Mouse (Mus musculus) kidney, embryonic 14.5 days (tissue): ENCODE measurements around the gene Gm11555. TPM values are rescaled to one million over a fixed set of nuclear protein-coding genes. Genes with fewer than 3 reads are reported as not detected.
"Not testable (repeated sequence)": the region's sequence is repeated elsewhere in the genome, so short reads cannot be mapped to it uniquely, and the experiment has no call there.

Experiments
- ATAC-seq: fragments of 200-750 bp; cut with Nextera tagmentation; 2 replicates; pipeline ENCODE4 v1.8.0; 2017; ENCODE audit warnings: moderate number of reproducible peaks, mild to moderate bottlenecking, moderate TSS enrichment, moderate library complexity; ENCODE audit not compliant: low FRiP score, low TSS enrichment
- H3K27ac ChIP-seq: fragments of 300-500 bp; sonication (generic); 2 replicates; pipeline ENCODE4 v1.5.1; 2014; ENCODE audit warnings: low read depth, mild to moderate bottlenecking, low read length, moderate library complexity, mixed read lengths
- H3K27me3 ChIP-seq: fragments of 300-500 bp; sonication (generic); 2 replicates; pipeline ENCODE4 v1.6.1; 2014; ENCODE audit warnings: mild to moderate bottlenecking, low read length; ENCODE audit not compliant: control insufficient read depth, insufficient read depth
- H3K36me3 ChIP-seq: fragments of 300-500 bp; sonication (generic); 2 replicates; pipeline ENCODE4 v1.6.1; 2014; ENCODE audit warnings: low read length, mixed read lengths; ENCODE audit not compliant: control insufficient read depth, insufficient read depth
- H3K4me1 ChIP-seq: fragments of 300-500 bp; sonication (generic); 2 replicates; pipeline ENCODE4 v1.6.1; 2014; ENCODE audit warnings: low read length, mixed read lengths; ENCODE audit not compliant: control insufficient read depth, insufficient read depth
- H3K4me2 ChIP-seq: fragments of 300-500 bp; sonication (generic); replicated peaks from 2 replicates; pipeline ENCODE4 v1.6.1; 2014; ENCODE audit warnings: low read depth, mild to moderate bottlenecking, low read length
- H3K4me3 ChIP-seq: fragments of 300-500 bp; sonication (generic); 2 replicates; pipeline ENCODE4 v1.5.1; 2014; ENCODE audit warnings: mild to moderate bottlenecking, low read length
- H3K9ac ChIP-seq: fragments of 300-500 bp; sonication (generic); 2 replicates; pipeline ENCODE4 v1.6.1; 2014; ENCODE audit warnings: low read depth, mild to moderate bottlenecking, low read length, moderate library complexity
- H3K9me3 ChIP-seq: fragments of 300-500 bp; sonication (generic); 2 replicates; pipeline ENCODE4 v1.6.1; 2016; ENCODE audit warnings: low read length; ENCODE audit not compliant: control insufficient read depth
- WGBS: fragments of 180-500 bp; shearing (Covaris S2); extraction: QIAGEN DNeasy Blood & Tissue Kit; methylation state at CpG from one replicate; pipeline ENCODE4 v1.1.7; 2014; 5-methylcytosine and 5-hydroxymethylcytosine counted together
- polyA plus RNA-seq: library from polyadenylated mRNA; unstranded; fragments of >200 nt; fragmentation: Nextera tagmentation; extraction: Ambion mirVana; gene quantifications from 2 replicates; pipeline ENCODE4 v1.2.1, GENCODE M21; 2014

Gm11555 gene
- not detected in 2 replicates for polyA plus RNA-seq

DNA sequence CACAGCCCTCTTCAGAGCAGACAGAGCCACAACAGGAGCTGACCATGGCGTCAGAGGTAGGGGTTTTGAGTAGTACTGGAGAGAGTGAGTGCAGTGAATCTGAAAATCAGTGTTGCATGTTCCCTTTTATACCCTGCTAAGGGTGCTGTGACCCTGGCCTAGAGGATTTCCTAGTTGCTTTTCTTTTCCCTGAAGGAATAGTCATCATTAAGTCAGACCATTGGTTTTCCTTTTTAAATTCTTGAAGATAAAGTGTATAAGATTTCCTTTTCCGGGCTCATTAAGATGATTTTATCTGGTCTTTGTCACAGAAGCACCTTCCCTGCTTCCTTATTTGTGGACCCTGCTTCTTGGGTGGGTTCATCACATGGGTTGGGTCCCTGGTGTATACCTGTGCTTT lies at the start of gene Gm11555:
Gene Gm11555 (minus strand): TSS at position 101 of the 400 bp plus-strand sequence.
- H3K9ac ChIP-seq: no peak within 1 kb of the TSS
- H3K27me3 ChIP-seq: no peaks in the 10 kb centered on the region
- no peaks in the 10 kb centered on the region for H3K9me3 ChIP-seq
- no peak for ATAC-seq
- no peak within 1 kb of the TSS for H3K4me3 ChIP-seq
- H3K4me1 ChIP-seq: no peaks in the 10 kb centered on the region
- no peak within 1 kb of the TSS for H3K4me2 ChIP-seq
- no peaks in the 10 kb centered on the region for H3K36me3 ChIP-seq
- no peak within 1 kb of the TSS for H3K27ac ChIP-seq
- WGBS: 90% methylated on average over 2 of the region's 2 CpGs

DNA sequence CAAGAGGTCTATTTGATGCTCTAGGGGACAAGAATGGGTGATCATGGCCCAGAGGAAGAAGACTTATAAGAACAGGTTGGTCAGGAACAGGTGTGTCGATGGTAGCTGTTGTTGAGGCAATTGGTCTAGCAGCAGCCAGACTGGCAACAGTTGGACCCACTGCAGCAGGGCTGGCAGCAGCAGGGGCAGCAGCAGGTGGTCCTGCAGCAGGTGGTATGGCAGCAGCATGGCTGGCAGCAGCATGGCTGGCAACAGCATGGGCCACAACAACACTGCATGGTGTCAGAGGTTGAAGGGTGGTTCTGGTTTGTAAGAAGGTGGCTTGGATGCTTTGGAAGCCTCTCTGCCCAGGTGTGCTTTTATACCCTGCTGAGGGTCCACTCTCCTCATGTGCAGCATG lies 40.4 kb upstream of the Gm11555 start, which contains the start of gene Gm14190:
Gene Gm14190 (minus strand): TSS at position 278 of the 400 bp plus-strand sequence.
- Histone ChIP-seq H3K36me3 (no peaks in the 10 kb centered on the region), H3K4me2 (no peak within 1 kb of the TSS), H3K4me3 (no peak within 1 kb of the TSS), H3K9me3 (no peaks in the 10 kb centered on the region), H3K4me1 (no peaks in the 10 kb centered on the region), H3K27me3 (no peaks in the 10 kb centered on the region), H3K27ac (no peak within 1 kb of the TSS), H3K9ac (no peak within 1 kb of the TSS)
- WGBS: 90% methylated on average over 1 of the region's 1 CpGs
- no peak for ATAC-seq

DNA sequence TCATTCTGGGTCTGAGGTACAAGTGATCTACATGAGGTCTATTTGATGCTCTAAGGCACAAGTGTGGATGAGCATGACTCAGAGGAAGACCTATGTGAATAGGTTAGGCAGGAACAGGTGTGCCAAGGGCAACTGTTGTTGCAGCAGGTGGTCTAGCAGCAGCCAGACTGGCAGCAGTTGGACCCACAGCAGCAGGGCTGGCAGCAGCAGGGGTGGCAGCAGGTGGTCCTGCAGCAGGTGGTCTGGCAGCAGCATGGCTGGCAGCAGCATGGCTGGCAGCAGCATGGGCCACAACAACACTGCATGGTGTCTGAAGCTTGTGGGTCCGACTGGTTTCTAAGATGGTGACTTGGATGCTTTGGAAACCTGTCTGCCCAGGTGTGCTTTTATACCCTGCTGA lies 35.2 kb upstream of the Gm11555 start:
- not testable (repeated sequence) for H3K4me2 ChIP-seq, ATAC-seq, H3K9me3 ChIP-seq, H3K27me3 ChIP-seq, H3K4me1 ChIP-seq, H3K4me3 ChIP-seq, H3K27ac ChIP-seq, H3K36me3 ChIP-seq, H3K9ac ChIP-seq
- WGBS: 76% methylated on average over 1 of the region's 1 CpGs

DNA sequence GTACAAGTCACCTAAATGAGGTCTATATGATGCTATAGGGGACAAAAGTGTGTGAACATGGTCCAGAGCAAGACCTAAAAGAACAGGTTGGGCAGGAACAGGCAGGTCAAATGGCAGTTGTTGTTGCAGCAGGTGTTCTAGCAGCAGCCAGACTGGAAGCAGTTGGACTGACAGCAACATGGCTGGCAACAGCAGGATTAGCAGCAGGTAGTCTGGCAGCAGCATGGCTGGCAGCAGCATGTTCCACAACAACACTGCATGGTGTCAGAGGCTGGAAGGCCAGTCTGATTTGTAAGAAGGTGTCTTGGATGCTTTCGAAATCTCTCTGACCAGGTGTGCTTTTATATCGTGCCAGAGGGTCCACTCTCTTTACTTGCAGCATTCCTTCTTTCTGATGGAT lies 33.4 kb upstream of the Gm11555 start:
- H3K27ac ChIP-seq: no peak overlapping the region
- no peaks in the 10 kb centered on the region for H3K9me3 ChIP-seq
- 89% methylated on average over 2 of the region's 2 CpGs for WGBS

DNA sequence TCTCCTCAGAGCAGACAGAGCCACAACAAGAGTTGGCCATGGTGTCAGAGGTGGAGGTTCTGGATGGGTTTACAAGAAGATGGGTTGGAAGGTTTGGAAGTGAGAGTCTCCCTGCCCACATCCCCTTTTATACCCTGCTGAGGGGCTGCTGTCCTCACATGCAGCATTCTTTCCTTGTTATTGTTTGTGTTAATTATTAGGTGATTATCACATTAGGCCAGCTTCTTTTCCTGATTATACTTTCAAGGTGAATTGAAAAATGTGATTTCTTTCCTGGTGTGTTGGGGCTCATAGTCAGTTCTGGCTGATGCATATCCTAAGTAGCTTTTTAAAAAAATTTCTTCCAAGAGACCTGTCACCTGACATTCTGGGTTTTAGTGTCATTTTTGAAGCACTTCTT lies 15.8 kb upstream of the Gm11555 start, which contains the start of gene Krtap4-6:
Gene Krtap4-6 (minus strand): TSS at position 101 of the 400 bp plus-strand sequence.
- no peak for ATAC-seq
- Histone ChIP-seq H3K4me3 (no peak within 1 kb of the TSS), H3K27ac (no peak within 1 kb of the TSS), H3K27me3 (no peaks in the 10 kb centered on the region), H3K36me3 (no peaks in the 10 kb centered on the region), H3K9me3 (no peaks in the 10 kb centered on the region; the same call in 1 of the 2 replicates), H3K4me1 (no peaks in the 10 kb centered on the region), H3K9ac (no peak within 1 kb of the TSS), H3K4me2 (no peak within 1 kb of the TSS)

More for the DNA sequence above, 33.4 kb upstream of the Gm11555 start:
- Histone ChIP-seq H3K27me3 (no peaks in the 10 kb centered on the region), H3K4me2 (no peak overlapping the region), H3K36me3 (no peaks in the 10 kb centered on the region), H3K4me3 (no peak overlapping the region), H3K4me1 (no peaks in the 10 kb centered on the region), H3K9ac (no peak overlapping the region)
- no peak for ATAC-seq

DNA sequence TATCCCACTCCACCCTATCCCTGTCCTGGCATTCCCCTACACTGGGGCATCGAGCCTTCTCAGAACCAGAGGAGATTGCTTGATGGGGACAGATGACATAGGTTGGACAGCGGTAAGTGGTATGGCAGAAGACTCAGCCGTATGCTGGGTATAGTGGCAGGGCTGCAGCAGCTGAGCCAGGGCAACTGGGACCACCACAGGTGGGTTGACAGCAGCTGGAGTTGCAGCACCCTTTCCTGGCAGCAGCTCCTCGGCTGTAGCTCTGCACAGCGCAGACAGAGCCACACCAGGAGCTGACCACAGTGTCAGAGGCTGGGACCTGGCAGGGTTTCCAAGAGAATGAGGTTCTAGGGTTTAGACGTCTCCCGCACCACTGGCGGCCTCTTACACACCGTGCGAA lies 12.8 kb upstream of the Gm11555 start:
- H3K9ac ChIP-seq: no peak overlapping the region
- no peak overlapping the region for H3K4me2 ChIP-seq
- H3K4me3 ChIP-seq: no peak overlapping the region
- H3K9me3 ChIP-seq: no peaks in the 10 kb centered on the region; the same call in 1 of the 2 replicates
- no peaks in the 10 kb centered on the region for H3K27me3 ChIP-seq
- no peak overlapping the region for H3K27ac ChIP-seq
- H3K4me1 ChIP-seq: no peaks in the 10 kb centered on the region
- WGBS: 81% methylated on average over 10 of the region's 10 CpGs
- no peak for ATAC-seq
- no peaks in the 10 kb centered on the region for H3K36me3 ChIP-seq

DNA sequence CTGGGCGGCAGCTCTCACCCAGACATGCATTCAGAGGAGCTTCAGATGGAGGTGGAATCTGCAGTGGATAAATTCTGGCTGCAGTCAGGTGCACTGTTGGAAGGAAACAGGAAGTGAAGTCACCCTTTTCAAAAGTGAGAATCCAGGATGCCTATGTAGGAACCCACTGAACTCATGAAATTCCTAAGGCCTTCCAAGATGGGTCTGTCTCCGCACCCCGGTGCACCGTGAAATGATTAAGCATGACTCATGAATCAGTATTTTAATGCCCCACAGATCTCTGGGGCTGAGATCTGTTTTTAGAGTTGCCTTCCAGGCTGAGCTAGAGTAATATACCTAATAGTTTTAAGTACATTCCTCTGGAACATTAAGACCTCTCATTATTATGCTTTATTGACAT lies 9.2 kb upstream of the Gm11555 start:
- Histone ChIP-seq H3K4me2 (no peak overlapping the region), H3K27me3 (no peaks in the 10 kb centered on the region), H3K4me3 (no peak overlapping the region), H3K9ac (no peak overlapping the region), H3K4me1 (no peaks in the 10 kb centered on the region), H3K36me3 (no peaks in the 10 kb centered on the region), H3K27ac (no peak overlapping the region), H3K9me3 (no peaks in the 10 kb centered on the region; the same call in 1 of the 2 replicates)
- WGBS: 74% methylated on average over 4 of the region's 4 CpGs
- ATAC-seq: no peak

DNA sequence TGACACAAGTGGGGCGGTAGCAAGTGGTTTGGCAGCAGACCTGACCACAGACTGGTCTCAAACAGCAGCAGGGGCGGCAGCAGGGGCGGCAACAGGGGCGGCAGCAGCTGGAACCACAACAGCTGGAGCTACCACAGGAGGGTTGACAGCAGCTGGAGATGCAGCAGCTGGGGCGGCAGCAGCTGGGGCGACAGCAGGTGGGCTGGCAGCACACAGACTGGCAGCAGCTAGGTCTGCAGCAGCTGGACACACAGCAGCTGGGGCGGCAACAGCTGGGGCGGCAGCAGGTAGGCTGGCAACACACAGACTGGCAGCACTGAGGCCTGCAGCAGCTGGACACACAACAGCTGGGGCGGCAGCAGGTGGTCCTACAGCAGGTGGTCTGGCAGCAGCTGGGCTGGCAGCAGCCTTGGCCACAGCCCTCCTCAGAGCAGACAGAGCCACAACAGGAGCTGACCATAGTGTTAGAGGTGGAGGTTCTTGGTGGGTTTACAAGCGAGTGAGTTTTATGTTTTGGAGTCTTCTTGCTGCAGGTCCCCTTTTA lies 8.5 kb upstream of the Gm11555 start, which contains the start of gene Gm11563:
Gene Gm11563 (minus strand): TSS at position 494 of the 544 bp plus-strand sequence.
- not testable (repeated sequence) for H3K36me3 ChIP-seq, ATAC-seq, H3K9me3 ChIP-seq, H3K27me3 ChIP-seq, H3K4me3 ChIP-seq, H3K4me1 ChIP-seq, H3K4me2 ChIP-seq, H3K27ac ChIP-seq, H3K9ac ChIP-seq
- 56% methylated on average over 10 of the region's 10 CpGs for WGBS

DNA sequence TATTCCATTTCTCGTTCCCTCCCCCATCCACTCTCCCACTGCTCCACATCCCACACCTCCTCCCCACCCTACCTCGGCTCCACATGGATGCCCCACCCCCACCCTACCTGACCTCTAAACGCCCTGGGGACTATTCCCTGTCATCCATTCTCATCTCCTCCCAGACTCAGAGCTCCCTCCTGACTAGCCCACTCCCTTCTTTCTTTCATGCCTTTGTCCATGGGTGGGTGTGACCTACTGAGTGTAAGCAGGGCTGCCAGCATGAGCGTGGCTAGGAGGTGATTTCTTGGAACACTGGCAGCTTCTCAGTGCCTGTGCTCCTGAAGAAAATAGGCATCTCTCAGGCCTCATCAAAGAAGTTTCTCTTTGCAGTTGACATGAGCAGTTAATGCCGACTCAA lies 7.0 kb upstream of the Gm11555 start:
- Histone ChIP-seq H3K9me3 (no peaks in the 10 kb centered on the region; the same call in 1 of the 2 replicates), H3K4me1 (no peaks in the 10 kb centered on the region), H3K27me3 (no peaks in the 10 kb centered on the region), H3K9ac (no peak overlapping the region), H3K4me2 (no peak overlapping the region), H3K36me3 (no peaks in the 10 kb centered on the region), H3K4me3 (no peak overlapping the region), H3K27ac (no peak overlapping the region)
- WGBS: 45% methylated on average over 5 of the region's 5 CpGs
- no peak for ATAC-seq
